Mouse (Mus musculus) left cerebral cortex, adult 8-10 months (tissue): ENCODE data around the gene Ppl. TPM values are rescaled to one million over a fixed set of nuclear protein-coding genes. Genes with fewer than 3 reads are reported as not detected.

Experiments
- DNase-seq, 2 experiments: peaks; one replicate each; pipeline ENCODE4 v3.0.0; 2022; ENCODE audit warnings: low spot score in 2 of 2
- total RNA-seq, 4 experiments: library from RNA; stranded (reverse); gene quantifications; 2 replicates each; pipeline ENCODE4 v1.2.4; 2022

The Ppl gene
- total RNA-seq, 4 experiments from 2014 or later = 1.7 to 3.0 (median 1.9) TPM

DNA sequence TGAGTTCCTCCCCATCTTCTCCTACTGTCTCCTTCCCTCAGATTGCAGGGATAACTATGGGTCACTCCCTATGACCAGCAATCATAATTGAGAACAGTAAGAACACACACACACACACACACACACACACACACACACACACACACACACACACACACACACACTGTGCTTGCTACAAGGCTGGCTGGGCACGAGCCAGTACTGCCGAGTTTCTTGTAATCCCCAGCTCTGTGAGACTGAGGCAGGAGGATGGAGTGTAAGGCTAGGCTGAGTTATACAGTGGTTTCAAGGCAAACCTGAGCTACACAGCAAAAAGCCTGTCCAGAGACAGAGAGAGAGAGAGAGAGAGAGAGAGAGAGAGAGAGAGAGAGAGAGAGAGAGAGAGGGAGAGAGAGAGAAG is 2.0 kb downstream of the Ppl start:
- no peak for DNase-seq

DNA sequence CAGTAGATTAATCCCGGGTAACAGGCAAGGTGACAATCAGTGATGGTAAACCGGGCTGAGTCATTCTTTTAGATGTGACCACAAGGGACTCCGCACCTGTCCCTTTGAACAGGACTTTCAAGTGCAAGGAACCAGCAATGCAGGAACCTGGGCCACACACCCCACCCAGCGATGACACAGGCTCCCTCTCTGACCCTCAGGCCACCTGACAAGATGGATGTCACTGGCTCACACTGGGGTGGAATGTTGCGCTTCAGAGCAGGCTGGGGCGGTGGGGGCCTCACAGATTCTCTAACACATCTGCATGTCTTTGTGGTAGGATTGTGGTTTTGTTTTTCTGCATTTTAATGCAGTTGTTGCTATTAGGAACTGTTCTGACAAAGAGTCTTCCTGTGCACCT is 8.7 kb downstream of the Ppl start:
- no peak for DNase-seq

DNA sequence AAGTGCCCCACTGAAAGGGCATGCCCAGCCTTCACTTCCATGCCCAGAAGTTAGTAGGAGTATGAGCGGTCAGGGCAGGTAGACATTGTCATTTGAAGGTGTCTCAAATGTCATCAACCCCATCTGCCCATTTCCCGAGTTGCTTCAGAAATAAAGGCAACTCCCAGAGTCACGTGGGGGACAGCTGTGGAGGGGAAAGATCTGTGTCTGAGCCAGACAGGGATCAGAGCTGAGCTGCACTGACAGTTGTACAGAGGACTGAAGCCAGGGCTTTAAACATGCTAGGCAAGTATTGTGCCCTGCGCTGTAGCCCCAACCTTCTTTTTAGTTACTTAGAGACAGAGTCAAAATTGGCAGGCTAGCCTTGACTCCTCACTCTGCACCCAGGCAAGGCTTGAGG is 12.4 kb downstream of the Ppl start:
- no peak for DNase-seq

DNA sequence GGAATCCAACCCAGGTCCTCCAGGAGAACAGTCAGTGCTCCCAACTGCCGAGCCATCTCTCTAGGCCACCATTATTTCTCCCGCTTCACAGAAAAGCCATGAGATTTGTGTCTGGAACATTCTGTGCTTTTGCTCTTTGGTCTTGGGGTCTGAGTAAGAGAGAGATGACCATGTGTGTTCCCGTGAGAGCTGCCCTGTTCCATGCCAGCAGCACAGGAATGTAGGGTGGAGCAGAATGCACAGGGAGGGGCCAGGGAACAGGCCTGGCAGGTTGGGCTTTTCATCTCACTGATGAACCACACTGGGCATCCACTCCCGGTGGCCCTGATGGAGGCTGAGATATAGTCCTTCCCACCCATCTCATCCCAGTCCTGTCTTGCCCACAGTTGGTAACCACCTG is 12.8 kb downstream of the Ppl start:
- no peak for DNase-seq

DNA sequence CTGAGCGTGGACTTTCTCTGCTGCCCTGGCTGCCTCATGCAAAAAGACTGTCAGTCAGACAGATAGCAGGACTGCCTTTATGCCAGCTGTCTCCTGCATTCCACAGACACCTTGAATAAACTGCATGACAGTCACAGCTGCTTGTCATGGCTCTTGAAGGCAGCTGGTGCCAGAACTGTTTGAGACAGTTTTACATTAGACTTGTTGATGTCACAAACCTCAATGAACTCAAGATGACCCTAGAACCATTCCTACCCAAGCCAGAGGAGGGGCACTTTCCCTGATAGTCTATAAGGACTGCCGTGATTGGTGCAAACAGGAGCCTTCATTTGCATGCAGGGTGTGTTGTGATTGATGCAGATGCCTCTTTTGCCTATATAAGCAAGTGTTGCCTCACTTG is 18.6 kb downstream of the Ppl start:
- DNase-seq = no peak

DNA sequence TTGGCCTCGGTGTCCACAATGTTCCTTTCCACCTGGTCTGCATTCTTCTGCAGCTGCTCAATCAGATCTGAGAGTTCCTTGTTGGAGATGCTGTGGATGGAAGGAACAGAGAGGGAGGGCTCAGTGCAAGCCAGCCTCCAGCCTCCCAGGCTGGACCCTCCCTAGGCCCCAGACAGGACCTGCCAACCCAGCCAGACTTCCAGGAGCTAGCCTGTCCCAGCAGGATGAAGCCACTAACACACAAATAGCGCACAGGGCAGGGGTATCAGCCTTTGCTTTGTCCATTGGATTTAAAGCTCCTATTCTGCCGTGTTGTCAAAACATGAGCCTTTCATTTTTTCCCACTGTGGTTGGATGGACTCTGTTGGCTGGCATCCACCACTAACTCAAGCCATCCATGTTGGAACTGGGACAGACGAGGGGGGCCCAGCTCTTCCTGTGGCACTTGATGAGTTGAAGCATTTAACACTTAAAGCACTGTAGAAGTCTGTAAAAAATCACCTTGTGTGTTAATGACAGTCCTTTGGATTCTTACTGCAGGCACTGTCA is 19.1 kb downstream of the Ppl start:
- DNase-seq = no peak

DNA sequence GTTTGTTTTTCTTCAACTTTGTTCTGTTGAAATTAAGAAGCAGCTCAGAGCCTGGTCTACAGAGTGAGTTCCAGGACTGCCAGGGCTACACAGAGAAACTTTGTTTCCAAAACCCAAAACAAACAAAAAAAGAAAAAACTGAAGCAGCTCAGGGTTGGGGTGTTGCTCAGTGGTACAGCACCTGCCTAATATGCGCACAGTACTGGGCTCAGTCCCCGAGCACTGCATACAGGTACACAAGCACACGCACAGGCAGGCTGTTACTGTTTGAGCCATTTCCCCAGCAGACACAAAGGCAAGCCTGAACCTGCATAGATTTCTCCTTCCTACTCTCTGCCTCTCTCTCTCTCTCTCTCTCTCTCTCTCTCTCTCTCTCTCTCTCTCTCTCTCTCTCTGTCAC is 21.2 kb downstream of the Ppl start:
- DNase-seq = no peak

DNA sequence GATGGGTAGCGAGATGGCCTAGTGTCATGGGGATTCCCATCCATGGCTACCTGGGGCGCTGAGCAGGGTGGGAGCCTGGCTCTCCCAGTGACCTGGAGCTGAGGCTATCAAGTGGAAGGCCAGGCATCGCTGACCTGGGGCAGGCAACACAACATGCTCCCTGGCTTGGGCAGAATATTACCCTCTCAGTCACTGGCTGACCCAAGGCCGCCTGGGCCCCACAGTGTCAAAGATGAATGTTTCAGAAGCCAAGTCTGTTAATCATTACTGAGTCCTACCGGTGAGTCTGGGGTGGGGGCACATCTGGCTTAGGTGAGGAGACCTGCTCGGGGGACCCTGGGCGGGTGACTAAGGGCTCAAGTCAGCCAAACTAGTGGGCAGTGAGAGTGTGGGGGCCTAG is 22.3 kb downstream of the Ppl start:
- no peak for DNase-seq

DNA sequence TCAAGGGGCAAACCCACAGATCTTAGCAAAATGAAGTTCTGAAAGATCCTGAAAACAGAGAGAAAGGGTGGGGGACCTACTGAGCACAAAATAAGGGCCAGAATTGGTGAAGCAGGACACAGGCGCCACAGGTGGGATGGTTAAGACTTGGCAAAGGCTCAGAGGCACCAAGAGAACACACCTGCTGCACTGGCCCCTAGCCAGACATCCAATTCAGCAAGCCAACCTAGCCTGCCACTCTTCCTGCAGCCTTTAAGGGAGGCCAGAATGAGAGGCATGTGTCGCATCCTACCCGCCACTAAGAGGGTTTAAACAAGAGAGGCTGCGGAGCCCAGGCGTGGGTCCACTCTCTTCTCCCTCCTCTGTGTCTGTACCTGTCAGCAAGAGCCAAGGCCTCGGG is 31.2 kb downstream of the Ppl start:
- no peak for DNase-seq

DNA sequence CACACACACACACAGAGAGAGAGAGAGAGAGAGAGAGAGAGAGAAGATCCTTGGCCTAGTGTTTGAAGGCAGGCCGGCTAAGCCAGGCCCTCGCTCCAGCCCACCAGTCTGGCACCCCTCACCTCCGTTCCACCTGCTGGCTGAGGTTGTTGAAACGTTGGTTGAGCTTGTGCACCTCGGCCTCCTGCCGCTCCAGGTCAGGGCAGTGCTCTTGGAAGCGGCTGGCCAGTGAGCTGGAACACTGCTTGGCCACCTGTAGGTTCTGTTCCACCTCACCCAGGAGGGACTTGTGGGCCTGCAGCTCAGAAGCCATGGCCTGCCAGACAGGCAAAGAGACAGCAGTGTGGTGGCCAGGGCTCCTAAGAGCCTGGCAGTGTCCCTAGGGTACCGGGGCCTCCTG is 35.7 kb downstream of the Ppl start:
- no peak for DNase-seq

DNA sequence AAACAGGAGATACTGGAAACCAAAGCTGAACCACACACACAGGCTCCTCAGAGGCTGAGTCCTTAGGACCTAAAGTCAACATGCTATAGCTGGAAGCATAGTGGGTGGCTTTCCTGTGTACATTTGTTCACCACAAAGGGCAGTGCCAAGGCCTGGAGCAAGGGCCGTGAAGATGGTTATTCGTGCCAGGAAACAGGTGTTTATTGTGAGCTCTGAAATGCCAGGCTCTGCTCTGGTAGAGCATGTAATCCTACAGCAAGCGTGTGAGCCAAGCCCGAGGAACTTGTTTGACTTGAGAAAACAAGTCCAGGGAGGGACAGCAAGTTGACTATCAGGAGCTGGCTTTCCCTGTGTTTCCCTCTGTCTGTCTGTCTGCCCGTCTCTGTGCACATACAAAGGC is 38.9 kb downstream of the Ppl start:
- DNase-seq = no peak

DNA sequence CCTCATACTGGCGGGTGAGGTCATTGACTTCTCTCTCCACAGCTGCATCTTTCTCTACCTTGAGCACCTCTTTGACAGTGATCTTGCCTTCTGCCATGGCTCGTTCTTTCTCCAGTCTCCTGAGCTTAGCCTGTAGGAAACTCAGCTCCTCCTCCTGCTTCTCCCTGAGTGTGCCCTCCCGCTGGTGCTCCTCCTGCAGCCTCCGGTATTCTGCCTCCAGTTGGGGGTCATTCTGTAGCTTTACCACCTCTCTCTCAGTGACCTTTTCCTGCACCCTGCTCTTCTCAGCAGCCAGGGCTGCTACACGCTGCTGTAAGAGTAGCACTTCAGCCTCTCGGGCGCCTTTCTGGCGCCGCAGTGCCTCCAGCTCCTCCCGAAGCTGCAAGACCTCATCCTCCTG is 43.2 kb downstream of the Ppl start:
- no peak for DNase-seq

DNA sequence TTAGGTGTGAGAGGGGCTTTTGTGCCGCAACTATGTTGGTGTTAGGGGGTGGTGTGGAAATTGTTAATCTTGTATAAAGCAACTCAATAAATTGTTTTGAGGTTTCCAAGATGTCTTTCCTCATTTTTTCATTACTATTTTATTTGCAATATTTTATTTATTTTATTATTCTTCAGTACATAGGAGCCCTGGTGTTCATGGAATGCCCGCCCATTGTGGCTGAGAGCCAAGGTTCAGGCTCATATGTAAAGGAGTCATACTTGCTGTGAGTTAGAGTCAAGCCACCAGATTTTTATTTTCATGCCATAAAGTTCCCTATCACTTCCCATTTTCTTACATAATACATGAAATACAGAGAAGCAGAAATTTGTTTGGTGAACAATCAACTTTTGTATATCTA is 46.0 kb downstream of the Ppl start:
- DNase-seq = no peak

DNA sequence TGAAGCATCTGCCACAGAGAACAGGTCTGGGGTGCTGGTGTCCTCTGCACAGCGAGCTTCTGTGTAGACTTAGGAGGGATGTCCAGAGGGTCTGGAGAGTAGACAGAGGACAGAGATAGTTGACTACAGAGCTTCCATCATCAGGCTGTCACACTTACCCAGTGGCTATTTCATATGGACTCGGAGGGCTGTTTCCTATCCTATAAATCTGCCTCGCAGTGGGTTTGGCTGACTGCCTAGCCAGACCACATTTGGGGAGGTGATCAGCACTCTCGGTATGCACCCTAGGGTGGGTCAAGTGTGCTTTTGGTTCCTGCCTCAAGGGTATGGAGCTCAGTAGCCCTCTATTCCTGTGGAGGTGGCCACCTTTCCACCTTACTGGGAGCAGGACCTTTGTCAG is 47.0 kb downstream of the Ppl start:
- no peak for DNase-seq

DNA sequence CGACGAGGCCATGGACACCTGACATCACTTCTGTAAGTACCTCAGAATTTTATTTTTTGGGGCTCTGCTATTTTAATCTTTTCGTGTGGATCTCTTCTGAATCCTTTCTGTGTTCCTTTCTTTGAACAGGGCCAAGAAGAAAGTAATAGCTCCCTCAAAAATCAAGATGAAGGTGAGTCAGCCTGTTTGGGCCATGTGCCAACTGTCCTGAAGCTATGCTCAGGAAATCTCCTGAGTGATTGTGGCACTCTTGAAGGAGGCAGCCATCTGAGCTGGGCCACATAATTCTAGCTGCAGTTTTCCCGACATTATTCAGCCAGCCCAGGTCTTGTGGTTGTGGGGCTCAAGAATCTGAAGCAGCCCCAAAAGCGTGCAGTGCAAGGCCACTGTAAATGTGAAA is 57.9 kb downstream of the Ppl start:
- DNase-seq = no peak

DNA sequence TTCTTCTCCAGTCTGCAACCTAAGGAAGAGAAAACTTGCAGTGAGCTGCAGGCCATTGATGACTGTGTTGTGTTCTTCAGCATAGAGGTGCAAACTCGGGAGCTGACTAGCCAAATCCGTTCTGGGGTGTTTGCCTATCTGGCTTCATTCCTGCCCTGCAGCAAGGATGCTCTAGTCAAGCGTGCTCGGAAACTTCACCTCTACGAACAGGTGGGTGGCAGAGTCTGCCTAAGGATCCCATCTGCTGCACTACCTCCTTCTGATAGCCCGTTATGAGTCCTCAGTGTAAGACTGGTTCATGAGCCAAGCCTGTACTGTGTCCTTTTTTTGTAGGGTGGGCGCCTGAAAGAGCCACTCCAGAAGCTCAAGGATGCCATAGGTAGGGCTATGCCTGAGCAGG is 60.2 kb downstream of the Ppl start:
- DNase-seq = no peak

DNA sequence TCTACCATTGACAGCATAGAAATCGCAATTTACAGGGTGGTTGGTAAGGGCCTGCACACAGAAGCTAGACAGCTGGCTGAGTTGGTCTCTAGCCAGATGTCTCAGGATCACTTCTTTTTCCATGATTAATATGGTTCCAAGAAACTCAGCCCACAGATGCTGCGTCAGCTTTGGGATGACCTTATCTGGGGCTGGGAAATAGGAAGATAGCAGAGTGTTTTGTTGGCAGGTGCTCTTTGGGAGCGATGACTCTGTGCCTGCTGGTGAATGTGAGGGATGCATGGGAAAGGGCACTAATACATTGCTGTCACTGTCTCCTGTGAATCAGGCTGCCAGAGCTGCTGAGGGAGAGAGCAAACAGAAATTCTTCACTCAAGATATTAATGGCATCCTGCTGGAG is 61.9 kb downstream of the Ppl start:
- peak in 1 of 2 experiments; percentile 55 for DNase-seq

DNA sequence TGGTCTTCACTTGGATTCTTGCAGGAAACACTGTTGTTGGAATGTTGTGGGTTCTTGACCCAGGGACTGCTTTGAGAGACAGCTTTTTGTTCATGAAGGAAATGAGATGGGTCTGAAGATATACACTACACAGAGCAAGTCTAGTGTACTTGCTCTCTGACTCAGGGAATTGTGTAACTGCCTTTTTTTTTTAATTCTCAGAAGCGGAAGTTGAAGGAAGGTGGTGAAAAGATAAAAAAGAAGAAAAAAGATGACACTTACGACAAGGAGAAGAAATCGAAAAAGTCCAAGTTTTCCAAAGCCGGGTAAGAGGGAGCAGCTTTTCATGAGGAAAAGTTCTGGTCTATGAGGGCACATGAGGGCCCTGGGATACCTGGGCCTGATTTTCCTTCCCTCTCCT is 68.7 kb downstream of the Ppl start:
- no peak for DNase-seq

DNA sequence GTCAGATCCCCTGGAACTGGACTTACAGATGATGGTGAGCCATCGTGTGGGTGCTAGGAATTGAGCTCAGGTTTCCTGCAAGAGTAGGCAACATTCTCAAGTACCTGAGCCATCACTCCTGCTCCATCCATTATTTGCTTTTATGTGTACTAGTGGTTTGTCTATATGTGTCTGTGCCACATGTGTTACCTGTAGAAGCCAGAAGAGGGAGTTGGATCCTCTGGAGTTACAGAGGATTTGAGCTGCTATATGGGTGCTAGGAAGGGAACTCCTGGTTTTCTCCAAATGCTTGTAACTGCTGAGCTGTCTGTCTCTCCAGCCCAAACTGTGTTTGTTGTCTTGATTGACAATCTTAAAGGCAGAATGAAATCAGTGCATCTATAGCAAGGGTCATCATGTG is 74.1 kb downstream of the Ppl start:
- DNase-seq = no peak

DNA sequence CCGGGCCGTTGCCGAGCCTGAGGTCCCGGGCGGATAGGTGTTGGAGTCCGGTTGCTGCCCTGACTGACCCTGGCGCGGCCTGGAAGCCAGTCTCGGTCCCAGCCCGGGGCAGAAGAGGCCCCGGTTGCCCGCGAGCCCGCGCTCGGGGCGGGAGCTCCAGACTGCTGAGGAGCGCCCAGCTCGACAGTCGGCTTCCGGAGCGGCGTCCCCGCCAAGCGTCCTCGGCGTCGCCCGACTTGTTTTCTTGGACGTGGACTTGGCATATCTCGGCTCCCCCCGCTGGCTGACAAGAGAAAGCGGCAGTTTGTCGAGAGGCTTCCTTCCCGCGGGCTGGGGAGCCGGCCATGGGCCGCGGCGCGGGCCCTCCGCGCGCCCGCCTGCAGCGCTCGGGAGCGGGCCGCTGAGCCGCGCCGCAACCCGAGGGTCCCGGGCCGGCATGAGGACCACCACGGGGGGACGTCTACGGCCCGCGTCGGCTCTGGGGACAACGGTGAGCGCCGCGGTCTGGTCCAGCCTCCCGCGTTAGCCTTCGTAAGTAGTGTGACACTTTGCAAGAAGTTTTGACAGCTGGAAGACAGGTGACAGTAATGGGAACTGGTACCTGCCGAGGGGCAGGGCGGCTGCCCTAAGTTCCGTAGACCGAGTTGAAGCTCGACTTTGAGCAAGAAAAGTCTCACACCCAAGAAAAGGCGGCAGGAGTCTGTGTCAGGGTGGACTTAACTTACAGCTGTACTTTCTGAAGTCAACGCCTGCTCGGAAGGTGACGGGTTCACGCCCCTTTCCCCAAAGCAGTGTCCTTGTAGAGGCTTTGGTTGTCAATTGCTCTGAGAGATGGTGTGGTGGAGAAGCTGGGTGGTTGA is 81.7 kb downstream of the Ppl start:
- peak in 1 of 2 experiments; percentile 58 for DNase-seq

DNA sequence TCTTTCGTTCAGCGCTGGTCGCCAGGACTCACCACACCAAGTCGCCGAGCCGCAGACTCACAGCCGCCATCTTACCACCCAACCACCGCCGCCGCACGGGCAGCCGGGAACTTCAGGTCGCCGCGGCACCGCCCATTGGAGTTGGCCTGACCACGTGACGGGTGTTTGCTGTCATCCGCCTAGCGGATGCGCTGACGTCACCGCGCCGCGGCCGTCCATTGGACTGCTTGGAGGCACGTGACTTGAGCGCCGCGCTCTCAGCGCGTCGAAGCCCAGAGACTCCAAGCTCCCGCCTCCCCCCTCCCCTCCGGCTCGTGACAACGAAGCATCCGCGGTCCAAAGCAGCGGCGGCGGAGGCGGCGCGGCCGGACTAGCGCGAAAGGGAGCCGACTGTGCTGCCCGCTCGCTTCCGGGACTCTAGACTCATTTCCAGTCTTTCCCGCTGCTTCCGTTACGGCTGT is 82.4 kb downstream of the Ppl start, which contains the start of the genes Glyr1 and Ubn1:
Gene Glyr1, minus strand, starts transcription at position 90 of the 461 bp plus-strand sequence.
Gene Ubn1, plus strand, starts transcription at position 284 of the 461 bp plus-strand sequence.
- DNase-seq = peak; percentile 96 to 99

DNA sequence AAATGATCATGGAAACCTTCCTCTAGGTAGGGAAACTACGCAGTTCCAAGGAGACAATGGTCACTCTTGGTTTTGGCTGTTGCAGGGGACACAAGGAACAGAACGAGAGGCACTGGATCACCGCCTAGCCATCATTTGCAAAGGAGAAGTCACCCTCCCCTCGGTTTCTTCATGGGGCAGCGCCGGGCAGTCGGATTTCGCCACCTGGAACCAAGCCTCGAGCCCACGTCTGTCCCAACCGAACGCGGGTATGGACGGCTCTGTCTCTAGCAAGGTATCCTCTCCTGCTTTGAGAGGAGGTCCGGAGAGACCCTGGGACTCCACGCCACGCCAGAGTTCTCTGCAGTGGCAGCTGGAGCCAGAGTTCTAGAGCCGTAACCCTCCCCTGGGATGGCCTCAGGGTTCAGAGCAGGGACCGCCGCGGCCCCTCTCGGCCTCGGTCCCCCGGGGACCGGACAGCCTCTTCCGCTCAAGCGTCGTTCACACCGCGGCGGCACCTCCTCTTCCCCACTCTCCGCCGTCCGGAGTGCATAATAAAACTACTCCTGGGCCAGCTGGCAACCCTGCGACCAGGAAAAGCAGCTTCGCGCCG is 82.9 kb downstream of the Ppl start:
- DNase-seq = peak in 1 of 2 experiments; percentile 11

DNA sequence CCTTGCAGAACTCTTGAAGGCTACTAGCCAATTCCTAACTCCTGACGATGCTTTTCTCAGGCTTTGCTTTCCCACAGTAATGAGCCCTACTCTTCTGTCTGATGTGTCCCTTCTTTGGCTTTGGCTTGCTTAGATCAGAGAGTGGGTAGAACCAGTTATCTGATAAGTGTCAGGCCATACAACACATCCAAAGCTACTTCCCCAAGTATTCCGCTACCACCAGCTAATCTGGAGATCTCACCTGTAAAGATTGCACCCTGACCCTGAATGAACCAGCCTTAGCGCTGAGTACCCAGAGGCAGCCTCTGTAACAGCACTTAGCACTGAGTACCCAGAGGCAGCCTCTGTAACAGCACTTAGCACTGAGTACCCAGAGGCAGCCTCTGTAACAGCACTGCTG is 86.9 kb downstream of the Ppl start:
- DNase-seq = no peak
